Mouse (Mus musculus) forebrain, embryonic 12.5 days (tissue): ENCODE data around the gene Rap2a. TPM values are rescaled to one million over a fixed set of nuclear protein-coding genes. Genes with fewer than 3 reads are reported as not detected.

Experiments
- polyA plus RNA-seq: library from polyadenylated mRNA; unstranded; fragments of >200 nt; fragmentation: Nextera tagmentation; extraction: Ambion mirVana; gene quantifications from 2 replicates; pipeline ENCODE4 v1.2.1, GENCODE M21; 2016

Gene Rap2a
- polyA plus RNA-seq, 1 experiment from 2014 or later = 21.4 TPM

Other genes with a start within 250 kb of the Rap2a start
- gene Mbnl2, start 202.8 kb upstream of the Rap2a start, polyA plus RNA-seq = 29.4 and 32.5 TPM in 2 replicates